In the genomic region with DNA sequence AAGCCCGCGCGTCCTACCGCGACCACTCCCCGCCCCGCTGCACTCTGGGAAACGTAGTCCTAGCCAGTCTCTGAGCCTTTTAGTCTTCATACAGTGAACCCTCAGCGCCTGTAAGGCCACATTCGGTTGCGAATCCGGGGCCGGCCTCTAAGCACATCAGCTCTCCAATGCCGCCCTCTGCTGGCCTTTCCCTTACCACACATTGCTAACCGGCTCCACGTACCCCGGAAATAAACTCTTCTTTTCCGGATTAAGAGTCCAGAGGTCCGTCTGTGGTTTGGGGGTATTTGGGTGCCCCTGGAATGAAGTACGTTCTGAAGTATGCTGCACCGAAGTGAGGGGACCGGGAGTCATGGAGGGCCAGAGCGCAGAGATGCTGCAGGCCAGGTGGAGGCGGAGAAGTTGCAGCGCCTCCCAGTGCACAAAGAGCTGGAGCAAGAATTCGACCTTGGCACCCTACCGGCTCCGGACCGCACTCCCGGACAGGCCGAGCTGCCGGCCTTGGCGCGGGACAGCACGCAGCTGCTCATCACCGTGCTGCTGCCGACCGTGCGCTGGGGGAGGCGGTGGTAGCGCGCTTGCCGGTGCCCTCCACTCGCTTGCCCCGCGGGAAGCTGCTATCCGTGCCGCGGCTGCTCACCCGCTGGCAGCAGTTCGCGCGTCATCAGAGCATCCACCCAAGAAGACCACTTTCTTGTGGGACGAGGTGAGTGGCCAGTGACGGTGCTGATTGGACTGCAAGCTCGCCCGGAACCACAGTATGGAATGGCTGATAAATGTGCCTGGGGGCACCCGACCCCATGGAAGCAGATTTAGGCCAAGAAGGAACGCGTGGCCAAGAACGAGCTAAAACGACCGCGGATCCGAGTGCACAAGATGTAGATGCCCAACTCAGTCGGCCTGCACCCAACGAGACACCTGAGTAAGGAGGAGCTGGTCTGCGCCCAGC, we compare ENCODE assay signal across 8 mouse cellular contexts.
DNase-seq lines count a peak whose midpoint lies in the region; ATAC-seq and TF ChIP-seq lines count a peak whose summit lies in the region.

No protein-coding gene starts in this region.

- DNase-seq in 416B (ENCODE audit: low read depth) = peak; percentile 96
- peak; percentile 98 for DNase-seq in heart, adult 8-10 months (ENCODE audit: low spot score)
- DNase-seq in kidney, adult 9 months = peak; percentile 99
- peak; percentile 97 for DNase-seq in limb, embryonic 14.5 days (ENCODE audit: low spot score)
- DNase-seq in midbrain, postnatal 0 days (ENCODE audit: low spot score) = peak; percentile 97
- peak; percentile 78 to 86 for DNase-seq in spleen, postnatal 14 days (ENCODE audit: low spot score in 2 of 2)

- ATAC-seq in embryonic facial prominence, embryonic 15.5 days (ENCODE audit: insufficient number of reproducible peaks, low FRiP score, low TSS enrichment, low read depth) = peak; percentile 98
- ATAC-seq in limb, embryonic 14.5 days (ENCODE audit: low FRiP score, low read depth) = peak; percentile 98
- ATAC-seq in midbrain, postnatal 0 days (ENCODE audit: low FRiP score) = peak; percentile 97

- H3K4me3 ChIP-seq in bone marrow, adult 2 months (replicated peaks; ENCODE audit: control insufficient read depth, low read depth, low read length) = peak overlapping the region; percentile 87
- peak overlapping the region; percentile 71 for H3K4me3 ChIP-seq in embryonic facial prominence, embryonic 15.5 days (replicated peaks)
- H3K4me3 ChIP-seq in limb, embryonic 14.5 days (replicated peaks; ENCODE audit: low read length) = peak overlapping the region; percentile 88
- H3K4me3 ChIP-seq in midbrain, postnatal 0 days (ENCODE audit: low read depth, low read length) = peak overlapping the region; percentile 96

- peak; percentile 23; the same call in 1 of the 2 replicates for TF ChIP-seq POLR2A in bone marrow, adult 2 months (IDR thresholded peaks at IDR 0.05; ENCODE audit: borderline replicate concordance, control insufficient read depth, low read depth, low read length)
- TF ChIP-seq POLR2A in limb, embryonic 14.5 days (IDR thresholded peaks at IDR 0.05; ENCODE audit: borderline replicate concordance, extremely low read depth, insufficient read depth, insufficient read length) = 0 out of 2 replicates have a peak, but pooled peaks have one; percentile 17

- peak overlapping the region; percentile 67 for H3K9ac ChIP-seq in embryonic facial prominence, embryonic 15.5 days
- H3K9ac ChIP-seq in limb, embryonic 14.5 days (ENCODE audit: low read depth, low read length, severe bottlenecking) = peak overlapping the region; percentile 89
- peak overlapping the region; percentile 90 for H3K9ac ChIP-seq in midbrain, postnatal 0 days (replicated peaks; ENCODE audit: low read length, poor library complexity, severe bottlenecking)

- TF ChIP-seq CTCF in bone marrow, adult 2 months (IDR thresholded peaks at IDR 0.05; ENCODE audit: control insufficient read depth, insufficient read depth, low read length) = peak; percentile 80
- peak; percentile 96 for TF ChIP-seq CTCF in midbrain, postnatal 0 days (IDR thresholded peaks at IDR 0.05)

- H3K36me3 ChIP-seq in embryonic facial prominence, embryonic 15.5 days = peaks cover 9% of the 10 kb centered on the region; the same call in 1 of the 2 replicates
- peaks cover 5% of the 10 kb centered on the region; the same call in 1 of the 2 replicates for H3K36me3 ChIP-seq in limb, embryonic 14.5 days (ENCODE audit: control insufficient read depth, insufficient read depth, low read length)
- no peaks in the 10 kb centered on the region for H3K36me3 ChIP-seq in midbrain, postnatal 0 days (ENCODE audit: insufficient read depth, low read length)

- H3K27ac ChIP-seq in bone marrow, adult 2 months (ENCODE audit: control insufficient read depth, insufficient read depth, low read depth, low read length, poor library complexity) = peak overlapping the region; percentile 5; the same call in 1 of the 2 replicates
- peak overlapping the region; percentile 75 for H3K27ac ChIP-seq in embryonic facial prominence, embryonic 15.5 days (replicated peaks)
- H3K27ac ChIP-seq in limb, embryonic 14.5 days (replicated peaks; ENCODE audit: low read depth, low read length) = peak overlapping the region; percentile 81
- peak overlapping the region; percentile 84 for H3K27ac ChIP-seq in midbrain, postnatal 0 days (ENCODE audit: low read depth, low read length)

- H3K4me2 ChIP-seq in embryonic facial prominence, embryonic 15.5 days (replicated peaks) = peak overlapping the region; percentile 87
- peak overlapping the region; percentile 79 for H3K4me2 ChIP-seq in limb, embryonic 14.5 days (replicated peaks; ENCODE audit: low read depth, low read length, severe bottlenecking)
- peak overlapping the region; percentile 87 for H3K4me2 ChIP-seq in midbrain, postnatal 0 days (ENCODE audit: low read depth, low read length, poor library complexity, severe bottlenecking)

- H3K9me3 ChIP-seq in embryonic facial prominence, embryonic 15.5 days (replicated peaks) = no peaks in the 10 kb centered on the region
- H3K9me3 ChIP-seq in limb, embryonic 14.5 days (ENCODE audit: control insufficient read depth, low read length) = no peaks in the 10 kb centered on the region
- no peaks in the 10 kb centered on the region for H3K9me3 ChIP-seq in midbrain, postnatal 0 days (ENCODE audit: low read length)

- H3K4me1 ChIP-seq in bone marrow, adult 2 months (ENCODE audit: control insufficient read depth, insufficient read depth, low read length) = peaks cover 2% of the 10 kb centered on the region; the same call in 1 of the 2 replicates
- H3K4me1 ChIP-seq in embryonic facial prominence, embryonic 15.5 days = peaks cover 10% of the 10 kb centered on the region
- H3K4me1 ChIP-seq in limb, embryonic 14.5 days (ENCODE audit: control insufficient read depth, insufficient read depth, low read length) = peaks cover 3% of the 10 kb centered on the region; the same call in 1 of the 2 replicates
- peaks cover 9% of the 10 kb centered on the region; the same call in 1 of the 2 replicates for H3K4me1 ChIP-seq in midbrain, postnatal 0 days (ENCODE audit: insufficient read depth, low read length)

- under 1% methylated on average over 68 of the region's 68 CpGs for WGBS in bone marrow, adult 2 months
- WGBS in embryonic facial prominence, embryonic 15.5 days = under 1% methylated on average over 68 of the region's 68 CpGs
- WGBS in limb, embryonic 14.5 days = under 1% methylated on average over 64 of the region's 68 CpGs
- WGBS in midbrain, postnatal 0 days = under 1% methylated on average over 64 of the region's 68 CpGs

- H3K27me3 ChIP-seq in embryonic facial prominence, embryonic 15.5 days = no peaks in the 10 kb centered on the region
- no peaks in the 10 kb centered on the region for H3K27me3 ChIP-seq in limb, embryonic 14.5 days (ENCODE audit: control insufficient read depth, insufficient read depth, low read length)
- H3K27me3 ChIP-seq in midbrain, postnatal 0 days (ENCODE audit: insufficient read depth, low read length) = no peaks in the 10 kb centered on the region

Comparison
In these comparisons a context has a peak if more than half of its experiments do, and no peak if none do; other contexts are left out.
1. Peak in every context shown above with its lines: DNase-seq, ATAC-seq, H3K4me3 ChIP-seq and H3K27ac ChIP-seq.
2. H3K27ac ChIP-seq: peak in every context shown above with its lines; median percentile 84 in midbrain, postnatal 0 days; 81 in limb, embryonic 14.5 days; 75 in embryonic facial prominence, embryonic 15.5 days; 5 in bone marrow, adult 2 months.